ENCODE assay signal across 1 mouse cellular context in the genomic region with DNA sequence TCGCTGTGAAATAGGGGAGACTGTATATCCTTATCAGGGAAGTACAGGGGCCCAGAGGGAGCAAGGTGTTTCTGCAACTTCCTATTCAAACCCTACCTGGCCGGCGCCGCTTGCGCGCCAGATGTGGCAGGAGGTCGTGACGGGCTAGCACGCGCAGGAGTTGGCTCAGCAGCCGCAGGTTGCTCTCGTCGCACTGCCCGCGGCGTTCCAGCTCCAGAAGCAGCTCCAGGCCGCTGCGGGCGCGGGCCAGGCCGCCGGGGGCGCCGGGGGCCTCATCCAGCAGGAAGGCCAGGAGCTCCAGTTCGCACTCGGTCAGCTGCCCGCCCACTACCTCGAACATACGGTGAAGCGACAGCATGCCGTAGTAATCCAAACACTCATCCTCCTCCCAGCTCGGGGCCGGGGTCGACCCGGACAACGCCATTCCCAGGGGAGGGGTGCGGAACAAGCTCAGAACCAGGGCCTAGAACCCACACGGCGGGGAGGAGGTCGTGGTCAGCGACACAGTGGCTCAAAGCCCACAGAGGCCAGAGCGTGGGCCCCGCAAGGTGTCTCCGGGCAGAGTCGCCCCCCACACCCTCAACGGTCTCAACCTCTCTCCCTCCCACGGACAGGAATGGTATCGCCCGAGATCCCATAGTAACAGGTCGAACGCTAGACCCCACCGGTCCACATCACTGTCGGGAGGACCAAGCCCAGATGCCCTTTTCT.
TF ChIP-seq lines count a peak whose summit lies in the region.

No protein-coding gene starts in this region.

TF ChIP-seq in CH12.LX, 34 proteins besides CTCF, POLR2A, EP300 and RAD21:
- TF ChIP-seq GABPA (IDR thresholded peaks at IDR 0.05; ENCODE audit: insufficient replicate concordance, low read depth, low read length) (no peak), E2F4 (IDR thresholded peaks at IDR 0.05; ENCODE audit: insufficient replicate concordance, low read depth, low read length) (no peak), NRF1 (IDR thresholded peaks at IDR 0.05; ENCODE audit: low read depth, low read length) (peak; percentile 3; the same call in 1 of the 2 replicates), TCF12 (IDR thresholded peaks at IDR 0.05; ENCODE audit: low read depth, low read length) (no peak), MAFK (IDR thresholded peaks at IDR 0.05; ENCODE audit: insufficient replicate concordance, low read length) (no peak), ELF1 (IDR thresholded peaks at IDR 0.05; ENCODE audit: low read depth, low read length) (peak; percentile 32; the same call in 1 of the 2 replicates), SIN3A (IDR thresholded peaks at IDR 0.05; ENCODE audit: low read length) (0 out of 2 replicates have a peak, but pooled peaks have one; percentile 16), UBTF (IDR thresholded peaks at IDR 0.05; ENCODE audit: low read depth, low read length) (no peak), PAX5 (IDR thresholded peaks at IDR 0.05; ENCODE audit: low read length) (no peak), USF2 (conservative IDR thresholded peaks at IDR 0.05; ENCODE audit: low read depth, low read length) (no peak), CHD1 (IDR thresholded peaks at IDR 0.05; ENCODE audit: low read depth, low read length) (peak; percentile 99), SMC3 (IDR thresholded peaks at IDR 0.05; ENCODE audit: low read depth, low read length) (no peak)
